ENCODE assay signal across 8 mouse cellular contexts in the genomic region with DNA sequence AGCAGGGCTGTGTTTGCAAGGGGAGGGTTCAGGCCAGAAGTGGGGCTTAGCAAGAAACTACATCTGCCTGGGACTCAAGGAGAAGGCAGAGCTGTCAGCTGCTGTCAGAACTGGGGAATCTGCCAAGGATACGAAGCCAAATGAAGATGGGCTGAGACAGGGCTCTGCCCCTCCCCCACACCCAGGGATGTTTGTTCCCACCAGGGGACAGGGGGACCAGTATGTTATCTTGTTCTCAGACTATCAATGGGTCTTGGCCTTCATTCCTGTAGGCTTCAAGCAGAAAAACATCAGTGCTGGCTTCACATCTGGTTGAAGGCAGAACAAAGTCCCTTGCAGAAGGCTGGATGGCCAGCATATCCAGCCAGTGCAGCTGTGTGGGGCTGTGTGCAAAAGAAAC. TPM values are rescaled to one million over a fixed set of nuclear protein-coding genes. Genes with fewer than 3 reads are reported as not detected.
A peak's percentile ranks its signal among the peaks of the same experiment; 100 is the strongest.
DNase-seq lines count a peak whose midpoint lies in the region.

No protein-coding gene starts in this region.

- DNase-seq in cerebellum, postnatal 10 days = peak; percentile 76 to 80
- DNase-seq in cerebellum, adult 11 months = no peak
- DNase-seq in ovary, adult 18-20 months (ENCODE audit: low spot score) = peak; percentile 80
- no peak for DNase-seq in ovary, postnatal 10 days (ENCODE audit: low spot score)
- DNase-seq in left cerebral cortex, adult 18-20 months (ENCODE audit: low spot score in 2 of 2) = peak; percentile 24 to 31
- peak; percentile 22 for DNase-seq in right cerebral cortex, postnatal 25 days
- no peak for DNase-seq in thymus, postnatal 4 days
- DNase-seq in B cell, adult 2 months = no peak

RNA-seq across cellular contexts. Expression of a gene that starts 45.8 kb away (rescaled TPM):
- 10 to 100 TPM; 30.1 to 33.1 TPM for total RNA-seq in left cerebral cortex, adult 18-20 months (2021)

RNA-seq across cellular contexts. Expression of a gene that starts 50.9 kb away (rescaled TPM):
- total RNA-seq in left cerebral cortex, adult 18-20 months (2021) = 1 to 10 TPM; 5.0 to 7.4 TPM

RNA-seq across cellular contexts. Expression of a gene that starts 53.8 kb away (rescaled TPM):
- 1 to 10 TPM; 9.0 to 9.7 TPM for total RNA-seq in left cerebral cortex, adult 18-20 months (2021)

Comparison
In these comparisons a context has a peak if more than half of its experiments do, and no peak if none do; other contexts are left out.
1. DNase-seq: peak in cerebellum, postnatal 10 days (2 of 2), ovary, adult 18-20 months (single experiment), left cerebral cortex, adult 18-20 months (2 of 2) and right cerebral cortex, postnatal 25 days (single experiment); none in cerebellum, adult 11 months (single experiment), ovary, postnatal 10 days (single experiment), thymus, postnatal 4 days (single experiment) and B cell, adult 2 months (0 of 2).